Mouse (Mus musculus) lung, embryonic 14.5 days (tissue): ENCODE results near the gene 2210418O10Rik. TPM values are rescaled to one million over a fixed set of nuclear protein-coding genes. Genes with fewer than 3 reads are reported as not detected.
"Not testable (repeated sequence)": the region's sequence is repeated elsewhere in the genome, so short reads cannot be mapped to it uniquely, and the experiment has no call there.

ENCODE experiments used
- ATAC-seq: fragments of 200-750 bp; cut with Nextera tagmentation; 2 replicates; pipeline ENCODE4 v1.8.0; 2017; ENCODE audit warnings: mild to moderate bottlenecking, moderate TSS enrichment, moderate library complexity; ENCODE audit not compliant: insufficient read depth
- DNase-seq: peaks from one replicate; pipeline ENCODE4 v3.0.0-alpha.2; 2015
- H3K27ac ChIP-seq: fragments of 300-500 bp; sonication (generic); 2 replicates; pipeline ENCODE4 v1.5.1; 2014; ENCODE audit warnings: low read depth, mild to moderate bottlenecking, moderate library complexity
- H3K27me3 ChIP-seq: fragments of 300-500 bp; sonication (generic); 2 replicates; pipeline ENCODE4 v1.6.1; 2014; ENCODE audit warnings: low read length, control low read depth; ENCODE audit not compliant: insufficient read depth
- H3K36me3 ChIP-seq: fragments of 300-500 bp; sonication (generic); 2 replicates; pipeline ENCODE4 v1.6.1; 2014; ENCODE audit warnings: control low read depth; ENCODE audit not compliant: insufficient read depth
- H3K4me1 ChIP-seq: fragments of 300-500 bp; sonication (generic); 2 replicates; pipeline ENCODE4 v1.6.1; 2014; ENCODE audit warnings: antibody characterized with exemption, control low read depth; ENCODE audit not compliant: insufficient read depth
- H3K4me2 ChIP-seq: fragments of 300-500 bp; sonication (generic); 2 replicates; pipeline ENCODE4 v1.6.1; 2014; ENCODE audit warnings: mild to moderate bottlenecking
- H3K4me3 ChIP-seq: fragments of 300-500 bp; sonication (generic); 2 replicates; pipeline ENCODE4 v1.5.1; 2014; ENCODE audit warnings: low read depth, low read length
- H3K9ac ChIP-seq: fragments of 300-500 bp; sonication (generic); 2 replicates; pipeline ENCODE4 v1.6.1; 2014
- H3K9me3 ChIP-seq: fragments of 300-500 bp; sonication (generic); 2 replicates; pipeline ENCODE4 v1.6.1; 2016; ENCODE audit warnings: low read depth, low read length, control low read depth
- WGBS: fragments of 180-500 bp; shearing (Covaris S2); extraction: QIAGEN DNeasy Blood & Tissue Kit; methylation state at CpG from one replicate; pipeline ENCODE4 v1.1.7; 2014; 5-methylcytosine and 5-hydroxymethylcytosine counted together
- polyA plus RNA-seq: library from polyadenylated mRNA; unstranded; fragments of >200 nt; fragmentation: Nextera tagmentation; extraction: Ambion mirVana; gene quantifications from 2 replicates; pipeline ENCODE4 v1.2.1, GENCODE M21; 2014

Gene 2210418O10Rik
- polyA plus RNA-seq, result 16.4 and 17.4 TPM in 2 replicates

DNA sequence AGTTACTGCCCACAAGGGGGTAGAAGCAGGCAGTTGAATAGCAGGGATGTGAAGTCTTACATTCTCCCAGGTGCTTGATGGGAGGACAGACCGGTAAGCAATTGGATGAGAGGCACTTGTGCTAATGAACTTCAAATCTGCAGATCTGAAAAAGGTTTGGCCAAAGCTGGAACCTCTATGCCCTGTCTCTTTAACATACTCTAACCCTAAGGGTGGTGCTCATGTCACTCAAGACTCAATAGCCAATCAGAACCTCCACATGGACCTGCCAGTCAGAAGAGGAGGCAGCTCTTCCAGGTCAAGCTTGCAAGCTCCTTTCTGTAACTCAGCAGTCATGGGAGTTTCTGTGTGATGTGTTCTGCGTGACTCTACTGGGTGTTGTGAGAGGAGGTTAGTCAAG lies at the start of gene 2210418O10Rik:
TSS of gene 2210418O10Rik (plus strand) at position 301 of the 400 bp plus-strand sequence.
- WGBS, result no CpG with 5 or more reads among the region's 2 CpGs
- not testable (repeated sequence) for DNase-seq, H3K27me3 ChIP-seq, H3K4me2 ChIP-seq, H3K27ac ChIP-seq, H3K36me3 ChIP-seq, H3K9me3 ChIP-seq, H3K4me1 ChIP-seq, H3K4me3 ChIP-seq, ATAC-seq, H3K9ac ChIP-seq

DNA sequence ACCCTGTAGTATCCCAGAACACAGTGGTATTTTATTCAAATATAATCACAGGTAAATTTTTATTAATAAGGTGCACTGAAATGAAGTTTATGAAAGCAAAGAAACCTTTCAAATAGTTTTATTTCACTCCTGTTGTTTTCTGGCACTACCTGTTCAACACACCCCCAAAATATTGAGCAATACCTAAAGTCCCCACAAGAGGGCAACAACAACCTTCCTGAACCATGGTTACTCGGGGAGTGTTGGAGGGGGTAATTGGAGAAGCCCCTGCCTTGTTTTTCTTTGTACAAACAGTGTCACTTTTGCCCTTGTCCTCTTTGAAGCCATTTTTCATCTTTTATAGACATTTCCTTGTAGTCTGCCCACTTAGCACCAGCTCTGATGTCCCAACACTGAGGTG lies 22.1 kb downstream of the 2210418O10Rik start:
- not testable (repeated sequence) for H3K4me3 ChIP-seq, H3K4me2 ChIP-seq, H3K36me3 ChIP-seq, ATAC-seq, H3K9ac ChIP-seq, DNase-seq, H3K27me3 ChIP-seq, H3K4me1 ChIP-seq, H3K9me3 ChIP-seq, H3K27ac ChIP-seq
- no CpG with 5 or more reads among the region's 1 CpGs for WGBS

Other genes starting within 250 kb of the 2210418O10Rik start
- 2.4 and 4.2 TPM in 2 replicates for gene Gm2004, start 76.7 kb upstream of the 2210418O10Rik start, polyA plus RNA-seq
- gene Gm11009, start 92.9 kb downstream of the 2210418O10Rik start, polyA plus RNA-seq, result not detected in 2 replicates
- gene Gm14435, start 197.0 kb downstream of the 2210418O10Rik start, polyA plus RNA-seq, result 17.1 and 17.3 TPM in 2 replicates